Mouse (Mus musculus): ENCODE results near the gene Osbpl6.

DNA sequence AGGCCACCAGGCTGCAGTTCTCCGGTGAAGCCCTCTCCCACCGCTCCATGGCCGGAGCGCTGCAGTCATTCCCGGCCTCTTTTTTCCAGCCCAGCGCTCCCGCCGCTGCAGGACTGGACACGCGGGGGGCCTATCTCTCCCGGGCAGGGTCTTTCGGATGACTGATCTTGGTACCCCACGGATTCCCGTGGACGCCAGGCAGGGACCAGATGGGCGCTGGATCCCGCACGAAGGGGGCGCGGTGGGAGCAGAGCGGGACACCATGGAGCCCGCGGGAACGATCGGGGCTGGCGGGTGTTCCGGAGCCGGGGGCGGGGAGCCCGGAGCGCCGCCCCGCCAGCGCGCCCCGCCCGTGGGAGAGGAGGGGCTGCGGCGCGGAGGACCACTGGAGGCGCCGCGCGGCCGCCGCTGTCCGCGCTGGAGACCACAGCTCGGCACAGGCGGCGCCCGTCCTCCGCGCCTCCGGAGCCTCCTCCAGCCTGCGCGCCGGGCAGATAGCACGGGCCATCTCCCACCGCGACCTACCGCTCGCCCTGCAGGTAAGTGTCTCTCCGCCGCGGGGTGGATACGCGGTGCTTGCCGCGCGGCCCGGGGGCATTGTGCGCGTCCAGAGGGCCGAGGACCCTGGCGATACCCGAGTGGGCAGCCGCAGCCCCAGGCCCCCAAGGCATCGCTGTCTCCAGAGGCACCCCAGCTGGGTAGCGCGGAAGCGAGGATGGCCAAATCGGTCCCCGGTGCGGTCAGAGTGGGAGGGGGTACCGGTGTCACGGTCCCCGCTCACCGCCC lies at the start of gene Osbpl6:
- TF ChIP-seq CTCF (IDR thresholded peaks at IDR 0.05; ENCODE audit: extremely low read depth, insufficient read depth, insufficient read length, insufficient replicate concordance) = no peak
- no peak for TF ChIP-seq POLR2A (IDR thresholded peaks at IDR 0.05; ENCODE audit: low read depth, low read length)

All from spleen, adult 2 months (tissue).